Mouse (Mus musculus) right cerebral cortex, adult 2 months (tissue): ENCODE results near the gene Zfp426.

Source experiments
- DNase-seq, 2 experiments: peaks; one replicate each; pipeline ENCODE4 v3.0.0; 2021 to 2022; ENCODE audit warnings: low spot score in 2 of 2

The Zfp426 gene

GRCm38 (mm10) chr9:20459377-20460317 lies 32.9 kb downstream of the Zfp426 start, which contains the start of gene Zfp26:
Zfp26 (minus strand) TSS chr9:20460162.
- peak; percentile 81 to 83 for DNase-seq

GRCm38 (mm10) chr9:20453647-20454046 lies 38.9 kb downstream of the Zfp426 start:
- no peak for DNase-seq

- no peak for DNase-seq
Observed at GRCm38 (mm10) chr9:20451493-20451892, 41.1 kb downstream of the Zfp426 start.

- no peak for DNase-seq
Observed at GRCm38 (mm10) chr9:20443183-20443783, 49.3 kb downstream of the Zfp426 start.

- DNase-seq = no peak
Observed at GRCm38 (mm10) chr9:20430004-20430403, 62.5 kb downstream of the Zfp426 start.
